Mouse (Mus musculus) frontal cortex, postnatal 25 days (tissue): ENCODE results near the gene Popdc2.
"Not testable (repeated sequence)": the region's sequence is repeated elsewhere in the genome, so short reads cannot be mapped to it uniquely, and the experiment has no call there.

Experiments used
- DNase-seq, 2 experiments: peaks; one replicate each; pipeline ENCODE4 v3.0.0; 2022; ENCODE audit warnings: low spot score in 2 of 2

Popdc2 gene

GRCm38 (mm10) chr16:38361933-38362332 is at the start of gene Popdc2:
Gene Popdc2, plus strand, starts transcription at chr16:38362209.
- no peak for DNase-seq

- DNase-seq: no peak
Observed at GRCm38 (mm10) chr16:38318492-38318891, 43.5 kb upstream of the Popdc2 start.

- DNase-seq: no peak
Observed at GRCm38 (mm10) chr16:38319087-38319486, 42.9 kb upstream of the Popdc2 start.

- DNase-seq: peak; percentile 34 to 48
Observed at GRCm38 (mm10) chr16:38321452-38321935, 40.5 kb upstream of the Popdc2 start.

- DNase-seq: no peak
Observed at GRCm38 (mm10) chr16:38324311-38324710, 37.7 kb upstream of the Popdc2 start.

- no peak for DNase-seq
Observed at GRCm38 (mm10) chr16:38326778-38327397, 35.1 kb upstream of the Popdc2 start.

GRCm38 (mm10) chr16:38329340-38329739 is 32.7 kb upstream of the Popdc2 start:
- no peak for DNase-seq

GRCm38 (mm10) chr16:38334431-38334830 is 27.6 kb upstream of the Popdc2 start:
- DNase-seq: no peak

GRCm38 (mm10) chr16:38338077-38338476 is 23.9 kb upstream of the Popdc2 start:
- not testable (repeated sequence) for DNase-seq

- peak; percentile 20 to 59 for DNase-seq
Observed at GRCm38 (mm10) chr16:38341396-38342324, 20.3 kb upstream of the Popdc2 start, which contains the start of gene Maats1. Gene Maats1, minus strand, starts transcription at chr16:38342143.

- no peak for DNase-seq
Observed at GRCm38 (mm10) chr16:38344941-38345725, 16.9 kb upstream of the Popdc2 start.

GRCm38 (mm10) chr16:38346529-38347325 is 15.3 kb upstream of the Popdc2 start, which contains the start of the genes Cox17 and Gm21987:
Gene Cox17, plus strand, starts transcription at chr16:38346991.
Gene Gm21987, plus strand, starts transcription at chr16:38347040.
- DNase-seq: peak; percentile 86 to 88

- DNase-seq: no peak
Observed at GRCm38 (mm10) chr16:38347588-38347987, 14.4 kb upstream of the Popdc2 start.

GRCm38 (mm10) chr16:38348217-38348761 is 13.7 kb upstream of the Popdc2 start:
- no peak for DNase-seq

GRCm38 (mm10) chr16:38349881-38350280 is 12.1 kb upstream of the Popdc2 start:
- no peak for DNase-seq

GRCm38 (mm10) chr16:38350361-38350855 is 11.6 kb upstream of the Popdc2 start:
- no peak for DNase-seq

- no peak for DNase-seq
Observed at GRCm38 (mm10) chr16:38350939-38351338, 11.1 kb upstream of the Popdc2 start.

GRCm38 (mm10) chr16:38352031-38352430 is 10.0 kb upstream of the Popdc2 start:
- DNase-seq: no peak

- DNase-seq: no peak
Observed at GRCm38 (mm10) chr16:38352851-38353250, 9.2 kb upstream of the Popdc2 start.

GRCm38 (mm10) chr16:38353642-38354041 is 8.4 kb upstream of the Popdc2 start:
- DNase-seq: no peak
